Mouse (Mus musculus): ENCODE measurements at regions not wholly inside any gene's neighbourhood (a gene's known extent, or its start where the extent isn't known, plus 50 kb on each side); places are given as distances from the start of the nearest gene placed in this dataset.

- no peaks in the 10 kb centered on the region for H3K9me3 ChIP-seq (replicated peaks; ENCODE audit: insufficient read depth, low read length)
- no peak for DNase-seq (ENCODE audit: low read depth, low spot score)
- H3K4me3 ChIP-seq (ENCODE audit: control insufficient read depth in 1 of 2, insufficient read depth in 1 of 2, low read depth in 2 of 2, low read length in 2 of 2): no peak overlapping the region
- no peak overlapping the region for H3K9ac ChIP-seq (ENCODE audit: control insufficient read depth, low read depth, low read length, poor library complexity, severe bottlenecking)
- no peaks in the 10 kb centered on the region for H3K27me3 ChIP-seq (ENCODE audit: control insufficient read depth in 1 of 2, insufficient read depth in 2 of 2, low read length in 2 of 2)
- H3K79me2 ChIP-seq (ENCODE audit: control insufficient read depth, insufficient read depth, low read length, poor library complexity): no peaks in the 10 kb centered on the region
- H3K36me3 ChIP-seq (ENCODE audit: control insufficient read depth in 1 of 2, insufficient read depth in 2 of 2, low read length in 2 of 2): no peaks in the 10 kb centered on the region
- no peaks in the 10 kb centered on the region for H3K4me1 ChIP-seq (ENCODE audit: control insufficient read depth in 1 of 2, insufficient read depth in 2 of 2, low read length in 2 of 2)
- TF ChIP-seq POLR2AphosphoS2 (IDR thresholded peaks at IDR 0.05; ENCODE audit: low read length) (no peak), KAT2A (conservative IDR thresholded peaks at IDR 0.05; ENCODE audit: low read depth, low read length) (no peak), SMC3 (IDR thresholded peaks at IDR 0.05; ENCODE audit: low read depth, low read length) (no peak), MYC (IDR thresholded peaks at IDR 0.05; ENCODE audit: low read depth, low read length) (no peak), E2F4 (IDR thresholded peaks at IDR 0.05; ENCODE audit: borderline replicate concordance, low read depth, low read length) (no peak), RAD21 (IDR thresholded peaks at IDR 0.05; ENCODE audit: low read depth, low read length) (no peak), HCFC1 (IDR thresholded peaks at IDR 0.05; ENCODE audit: low read depth, low read length) (no peak), JUND (IDR thresholded peaks at IDR 0.05; ENCODE audit: low read depth, low read length) (no peak), MYB (IDR thresholded peaks at IDR 0.05; ENCODE audit: low read depth, low read length) (no peak), CHD1 (IDR thresholded peaks at IDR 0.05; ENCODE audit: low read depth, low read length) (no peak), NRF1 (IDR thresholded peaks at IDR 0.05; ENCODE audit: insufficient read depth, low read depth, low read length, poor library complexity, severe bottlenecking) (no peak), MAZ (IDR thresholded peaks at IDR 0.05; ENCODE audit: low read depth, low read length) (no peak), GATA1 (IDR thresholded peaks at IDR 0.05; ENCODE audit: low read depth, low read length) (no peak), TCF12 (IDR thresholded peaks at IDR 0.05; ENCODE audit: low read depth, low read length) (no peak), ZKSCAN1 (IDR thresholded peaks at IDR 0.05; ENCODE audit: low read depth, low read length) (no peak), ZNF384 (IDR thresholded peaks at IDR 0.05; ENCODE audit: low read depth, low read length) (no peak)
- H3K27ac ChIP-seq (ENCODE audit: control insufficient read depth, low read depth, low read length): no peak overlapping the region
Observed at GRCm38 (mm10) chr13:52328766-52329165, 202.3 kb downstream of the Diras2 start.

DNA sequence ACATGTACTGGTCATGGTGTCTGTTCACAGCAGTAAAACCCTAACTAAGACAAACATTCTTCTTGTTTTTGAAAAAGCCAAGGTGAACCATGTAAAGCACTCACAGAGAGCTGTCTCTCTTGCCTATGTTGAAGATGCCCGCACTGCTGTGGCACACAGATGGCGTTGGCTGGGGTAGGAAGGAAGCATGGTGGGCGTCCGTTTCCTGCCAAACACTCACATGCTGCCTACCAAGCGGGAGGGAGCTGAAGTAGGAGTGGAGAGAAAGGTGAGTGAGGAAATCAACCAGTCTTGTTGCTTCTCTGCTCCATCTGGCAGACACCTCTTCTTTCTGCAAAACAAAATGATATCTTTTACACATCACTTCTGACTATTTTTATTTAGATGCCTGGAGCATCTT is 200.0 kb downstream of the Diras2 start:
- H3K9me3 ChIP-seq (replicated peaks; ENCODE audit: insufficient read depth, low read length): no peaks in the 10 kb centered on the region
- H3K79me2 ChIP-seq (ENCODE audit: control insufficient read depth, insufficient read depth, low read length, poor library complexity): no peaks in the 10 kb centered on the region
- no peak overlapping the region for H3K9ac ChIP-seq (ENCODE audit: control insufficient read depth, low read depth, low read length, poor library complexity, severe bottlenecking)
- no peaks in the 10 kb centered on the region for H3K4me1 ChIP-seq (ENCODE audit: control insufficient read depth in 1 of 2, insufficient read depth in 2 of 2, low read length in 2 of 2)
- TF ChIP-seq MAX (IDR thresholded peaks at IDR 0.05; ENCODE audit: low read length): no peak
- no peak for TF ChIP-seq MAFK (IDR thresholded peaks at IDR 0.05; ENCODE audit: borderline replicate concordance, low read depth, low read length)
- no peak for TF ChIP-seq MYC (IDR thresholded peaks at IDR 0.05; ENCODE audit: low read depth, low read length)
- no peak for TF ChIP-seq POLR2AphosphoS5 (IDR thresholded peaks at IDR 0.05; ENCODE audit: borderline replicate concordance, low read depth, low read length)
- TF ChIP-seq ZNF384 (IDR thresholded peaks at IDR 0.05; ENCODE audit: low read depth, low read length): no peak
- no peak for TF ChIP-seq USF1 (IDR thresholded peaks at IDR 0.05; ENCODE audit: low read depth, low read length)
- TF ChIP-seq KAT2A (conservative IDR thresholded peaks at IDR 0.05; ENCODE audit: low read depth, low read length): no peak
- TF ChIP-seq TCF12 (IDR thresholded peaks at IDR 0.05; ENCODE audit: low read depth, low read length): no peak
- no peak for TF ChIP-seq JUND (IDR thresholded peaks at IDR 0.05; ENCODE audit: low read depth, low read length)
- no peak for TF ChIP-seq ZMIZ1 (IDR thresholded peaks at IDR 0.05; ENCODE audit: low read depth, low read length)
- no peak for TF ChIP-seq SIN3A (IDR thresholded peaks at IDR 0.05; ENCODE audit: low read length)
- TF ChIP-seq NELFE (IDR thresholded peaks at IDR 0.05; ENCODE audit: low read depth, low read length): no peak
- H3K4me3 ChIP-seq (ENCODE audit: control insufficient read depth in 1 of 2, insufficient read depth in 1 of 2, low read depth in 2 of 2, low read length in 2 of 2): no peak overlapping the region
- no peaks in the 10 kb centered on the region for H3K36me3 ChIP-seq (ENCODE audit: control insufficient read depth in 1 of 2, insufficient read depth in 2 of 2, low read length in 2 of 2)
- H3K27ac ChIP-seq (ENCODE audit: control insufficient read depth, low read depth, low read length): no peak overlapping the region
- no peak for DNase-seq (ENCODE audit: low read depth, low spot score)
- H3K27me3 ChIP-seq (ENCODE audit: control insufficient read depth in 1 of 2, insufficient read depth in 2 of 2, low read length in 2 of 2): no peaks in the 10 kb centered on the region

Measured in MEL (cell line).